Mouse (Mus musculus) kidney, embryonic 14.5 days (tissue): ENCODE data around the gene Zfp941. TPM values are rescaled to one million over a fixed set of nuclear protein-coding genes. Genes with fewer than 3 reads are reported as not detected.

Experiments used
- ATAC-seq: fragments of 200-750 bp; cut with Nextera tagmentation; 2 replicates; pipeline ENCODE4 v1.8.0; 2017; ENCODE audit warnings: moderate number of reproducible peaks, mild to moderate bottlenecking, moderate TSS enrichment, moderate library complexity; ENCODE audit not compliant: low FRiP score, low TSS enrichment
- H3K27ac ChIP-seq: fragments of 300-500 bp; sonication (generic); 2 replicates; pipeline ENCODE4 v1.5.1; 2014; ENCODE audit warnings: low read depth, mild to moderate bottlenecking, low read length, moderate library complexity, mixed read lengths
- H3K27me3 ChIP-seq: fragments of 300-500 bp; sonication (generic); 2 replicates; pipeline ENCODE4 v1.6.1; 2014; ENCODE audit warnings: mild to moderate bottlenecking, low read length; ENCODE audit not compliant: control insufficient read depth, insufficient read depth
- H3K36me3 ChIP-seq: fragments of 300-500 bp; sonication (generic); 2 replicates; pipeline ENCODE4 v1.6.1; 2014; ENCODE audit warnings: low read length, mixed read lengths; ENCODE audit not compliant: control insufficient read depth, insufficient read depth
- H3K4me1 ChIP-seq: fragments of 300-500 bp; sonication (generic); 2 replicates; pipeline ENCODE4 v1.6.1; 2014; ENCODE audit warnings: low read length, mixed read lengths; ENCODE audit not compliant: control insufficient read depth, insufficient read depth
- H3K4me2 ChIP-seq: fragments of 300-500 bp; sonication (generic); replicated peaks from 2 replicates; pipeline ENCODE4 v1.6.1; 2014; ENCODE audit warnings: low read depth, mild to moderate bottlenecking, low read length
- H3K4me3 ChIP-seq: fragments of 300-500 bp; sonication (generic); 2 replicates; pipeline ENCODE4 v1.5.1; 2014; ENCODE audit warnings: mild to moderate bottlenecking, low read length
- H3K9ac ChIP-seq: fragments of 300-500 bp; sonication (generic); 2 replicates; pipeline ENCODE4 v1.6.1; 2014; ENCODE audit warnings: low read depth, mild to moderate bottlenecking, low read length, moderate library complexity
- H3K9me3 ChIP-seq: fragments of 300-500 bp; sonication (generic); 2 replicates; pipeline ENCODE4 v1.6.1; 2016; ENCODE audit warnings: low read length; ENCODE audit not compliant: control insufficient read depth
- WGBS: fragments of 180-500 bp; shearing (Covaris S2); extraction: QIAGEN DNeasy Blood & Tissue Kit; methylation state at CpG from one replicate; pipeline ENCODE4 v1.1.7; 2014; 5-methylcytosine and 5-hydroxymethylcytosine counted together
- polyA plus RNA-seq: library from polyadenylated mRNA; unstranded; fragments of >200 nt; fragmentation: Nextera tagmentation; extraction: Ambion mirVana; gene quantifications from 2 replicates; pipeline ENCODE4 v1.2.1, GENCODE M21; 2014

The Zfp941 gene
- 1.4 and 2.1 TPM in 2 replicates for polyA plus RNA-seq

- peak; percentile 89 for ATAC-seq
- 0 out of 2 replicates have a peak, but pooled peaks cover 3% of the 10 kb centered on the region for H3K4me1 ChIP-seq
- no peaks in the 10 kb centered on the region for H3K36me3 ChIP-seq
- H3K4me3 ChIP-seq = peak within 1 kb of the TSS; percentile 46
- H3K4me2 ChIP-seq = peak within 1 kb of the TSS; percentile 66
- H3K9ac ChIP-seq = peak within 1 kb of the TSS; percentile 46; the same call in 1 of the 2 replicates
- H3K27me3 ChIP-seq = no peaks in the 10 kb centered on the region
- WGBS = 2% methylated on average over 21 of the region's 21 CpGs
- H3K27ac ChIP-seq = no peak within 1 kb of the TSS
- H3K9me3 ChIP-seq = no peaks in the 10 kb centered on the region
Measured at GRCm38 (mm10) chr7:140821653-140822329, at the start of gene Zfp941. TSS of gene Zfp941 (minus strand) at chr7:140822178.

GRCm38 (mm10) chr7:140864761-140865160, 42.8 kb upstream of the Zfp941 start:
- H3K9me3 ChIP-seq = no peaks in the 10 kb centered on the region
- ATAC-seq = no peak
- H3K27ac ChIP-seq = no peak overlapping the region
- WGBS = 89% methylated on average over 12 of the region's 12 CpGs
- H3K4me2 ChIP-seq = no peak overlapping the region
- H3K4me1 ChIP-seq = no peaks in the 10 kb centered on the region
- H3K4me3 ChIP-seq = no peak overlapping the region
- H3K9ac ChIP-seq = no peak overlapping the region
- H3K27me3 ChIP-seq = no peaks in the 10 kb centered on the region
- peaks cover 45% of the 10 kb centered on the region for H3K36me3 ChIP-seq

- Histone ChIP-seq H3K36me3 (peaks cover 49% of the 10 kb centered on the region), H3K27me3 (no peaks in the 10 kb centered on the region), H3K9ac (no peak overlapping the region), H3K9me3 (no peaks in the 10 kb centered on the region), H3K27ac (no peak overlapping the region), H3K4me3 (no peak overlapping the region), H3K4me1 (peaks cover 8% of the 10 kb centered on the region), H3K4me2 (no peak overlapping the region)
- WGBS = 86% methylated on average over 5 of the region's 5 CpGs
- ATAC-seq = no peak
Measured at GRCm38 (mm10) chr7:140860728-140861127, 38.8 kb upstream of the Zfp941 start.

- Histone ChIP-seq H3K9me3 (no peaks in the 10 kb centered on the region), H3K27me3 (no peaks in the 10 kb centered on the region), H3K9ac (no peak overlapping the region), H3K4me3 (no peak overlapping the region), H3K36me3 (peaks cover 49% of the 10 kb centered on the region), H3K4me2 (no peak overlapping the region), H3K4me1 (peaks cover 13% of the 10 kb centered on the region), H3K27ac (no peak overlapping the region)
- no peak for ATAC-seq
- WGBS = 77% methylated on average over 6 of the region's 6 CpGs
Measured at GRCm38 (mm10) chr7:140859997-140860396, 38.0 kb upstream of the Zfp941 start.

- peaks cover 55% of the 10 kb centered on the region for H3K36me3 ChIP-seq
- no peaks in the 10 kb centered on the region for H3K27me3 ChIP-seq
- 92% methylated on average over 8 of the region's 8 CpGs for WGBS
- peaks cover 15% of the 10 kb centered on the region for H3K4me1 ChIP-seq
- peak overlapping the region; percentile 34; the same call in 1 of the 2 replicates for H3K9ac ChIP-seq
- no peaks in the 10 kb centered on the region for H3K9me3 ChIP-seq
- no peak overlapping the region for H3K4me2 ChIP-seq
- no peak overlapping the region for H3K27ac ChIP-seq
- no peak overlapping the region for H3K4me3 ChIP-seq
- ATAC-seq = no peak
Measured at GRCm38 (mm10) chr7:140858746-140859145, 36.8 kb upstream of the Zfp941 start.

- peak; percentile 32 for ATAC-seq
- peak within 1 kb of the TSS; percentile 92 for H3K9ac ChIP-seq
- WGBS = 36% methylated on average over 40 of the region's 40 CpGs
- no peaks in the 10 kb centered on the region for H3K27me3 ChIP-seq
- H3K4me1 ChIP-seq = peaks cover 15% of the 10 kb centered on the region
- H3K27ac ChIP-seq = peak within 1 kb of the TSS; percentile 75
- H3K4me2 ChIP-seq = peak within 1 kb of the TSS; percentile 88
- H3K4me3 ChIP-seq = peak within 1 kb of the TSS; percentile 52
- H3K9me3 ChIP-seq = no peaks in the 10 kb centered on the region
- H3K36me3 ChIP-seq = peaks cover 55% of the 10 kb centered on the region
Measured at GRCm38 (mm10) chr7:140857550-140858505, 35.9 kb upstream of the Zfp941 start, which contains the start of gene Bet1l. TSS of gene Bet1l (minus strand) at chr7:140857577.

- peak within 1 kb of the TSS; percentile 52 for H3K4me3 ChIP-seq
- peak within 1 kb of the TSS; percentile 88 for H3K4me2 ChIP-seq
- WGBS = under 1% methylated on average over 49 of the region's 50 CpGs
- peak within 1 kb of the TSS; percentile 75 for H3K27ac ChIP-seq
- H3K36me3 ChIP-seq = peaks cover 55% of the 10 kb centered on the region
- peaks cover 15% of the 10 kb centered on the region for H3K4me1 ChIP-seq
- no peaks in the 10 kb centered on the region for H3K27me3 ChIP-seq
- peak; percentile 84 for ATAC-seq
- H3K9ac ChIP-seq = peak within 1 kb of the TSS; percentile 92
- H3K9me3 ChIP-seq = no peaks in the 10 kb centered on the region
Measured at GRCm38 (mm10) chr7:140856785-140857549, 35.0 kb upstream of the Zfp941 start, which contains the start of gene Ric8a. TSS of gene Ric8a (plus strand) at chr7:140856957.
